8 mouse cellular contexts compared by ENCODE assay signal in genomic region chr5:116116567-116116966, GRCm38 (mm10). TPM values are rescaled to one million over a fixed set of nuclear protein-coding genes. Genes with fewer than 3 reads are reported as not detected.
A peak's percentile ranks its signal among the peaks of the same experiment; 100 is the strongest.
DNase-seq lines count a peak whose midpoint lies in the region; TF ChIP-seq lines count a peak whose summit lies in the region.

No protein-coding gene starts in this region.

- in situ Hi-C loops in ES-E14 (cut with MboI; ENCODE audit: low sequenced_read_pairs in 2 of 2, unreplicated experiment in 2 of 2): no loop called here

- H3K27ac ChIP-seq in ES-E14 (ENCODE audit: insufficient read depth, low read depth, low read length, poor library complexity, severe bottlenecking): no peak overlapping the region

- DNase-seq in kidney, adult 9 months: peak; percentile 27
- DNase-seq in kidney, adult 11 months: no peak
- DNase-seq in ES-E14 (ENCODE audit: low read depth, low spot score): peak; percentile 69
- DNase-seq in brain, embryonic 14.5 days (ENCODE audit: low read depth): peak; percentile 32
- peak; percentile 40 for DNase-seq in forelimb bud, embryonic 11.5 days (ENCODE audit: low read depth, low spot score)
- DNase-seq in left cerebral cortex, postnatal 36 days (ENCODE audit: low spot score in 2 of 2): peak; percentile 11 to 25
- DNase-seq in retina, adult 2 months (ENCODE audit: low read depth, low spot score): peak; percentile 38
- no peak for DNase-seq in yolk sac, embryonic 10.5 days (ENCODE audit: low spot score)

- intact Hi-C loops in left cerebral cortex, postnatal 36 days (cut with DNase I): no loop called here

- TF ChIP-seq CTCF in brain, embryonic 14.5 days (IDR thresholded peaks at IDR 0.05; ENCODE audit: borderline replicate concordance, extremely low read depth, insufficient read depth, insufficient read length): peak; percentile 81

- no peak for TF ChIP-seq POLR2A in brain, embryonic 14.5 days (IDR thresholded peaks at IDR 0.05; ENCODE audit: borderline replicate concordance, extremely low read depth, insufficient read depth, insufficient read length, poor library complexity, severe bottlenecking)

- H3K9me3 ChIP-seq in ES-E14 (ENCODE audit: control insufficient read depth, insufficient read depth, low read depth, low read length): no peaks in the 10 kb centered on the region

- H3K4me3 ChIP-seq in ES-E14 (ENCODE audit: insufficient read depth in 1 of 2, low read depth in 1 of 2, low read length in 2 of 2, poor library complexity in 1 of 2, severe bottlenecking in 1 of 2): no peak overlapping the region

- H3K4me1 ChIP-seq in ES-E14 (ENCODE audit: control insufficient read depth in 2 of 2, insufficient read depth in 2 of 2, low read length in 2 of 2, poor library complexity in 1 of 2): peaks cover 2 to 9% of the 10 kb centered on the region in 2 experiments; a peak in 2 of 4 replicates

- H3K36me3 ChIP-seq in ES-E14 (ENCODE audit: control insufficient read depth, insufficient read depth, low read length, poor library complexity, severe bottlenecking): no peaks in the 10 kb centered on the region

- no peak overlapping the region for H3K9ac ChIP-seq in ES-E14 (ENCODE audit: insufficient read depth, low read depth, low read length, poor library complexity, severe bottlenecking)

TF ChIP-seq in ES-E14, 5 proteins besides CTCF, POLR2A, EP300 and RAD21:
- TF ChIP-seq HCFC1 (IDR thresholded peaks at IDR 0.05; ENCODE audit: borderline replicate concordance, insufficient read depth, low read length) (peak; percentile 65; the same call in 1 of the 2 replicates), ZNF384 (IDR thresholded peaks at IDR 0.05; ENCODE audit: low read depth, low read length) (no peak), CHD2 (IDR thresholded peaks at IDR 0.05; ENCODE audit: low read depth, low read length) (no peak), MAFK (IDR thresholded peaks at IDR 0.05; ENCODE audit: insufficient read depth, low read depth, low read length) (no peak), ZC3H11A (IDR thresholded peaks at IDR 0.05; ENCODE audit: borderline replicate concordance, low read depth, low read length) (no peak; the same call in 1 of the 2 replicates)

RNA-seq across cellular contexts. Expression of gene Tmem233, which starts 33.5 kb away (rescaled TPM):
- total RNA-seq in ES-E14 (2012; rRNA removed): 0.21 TPM in 1 of 2 replicates, not detected in the other
- polyA plus RNA-seq in brain, embryonic 14.5 days (2012; rRNA removed): not detected in 2 replicates
- not detected for total RNA-seq in left cerebral cortex, postnatal 36 days (2021)

Comparison
In these comparisons a context has a peak if more than half of its experiments do, and no peak if none do; other contexts are left out.
1. DNase-seq: peak in kidney, adult 9 months (single experiment), ES-E14 (single experiment), brain, embryonic 14.5 days (single experiment), forelimb bud, embryonic 11.5 days (single experiment), left cerebral cortex, postnatal 36 days (2 of 2) and retina, adult 2 months (single experiment); none in kidney, adult 11 months (single experiment) and yolk sac, embryonic 10.5 days (single experiment).